Mouse (Mus musculus): ENCODE results near the gene Pak4.
"Not testable (repeated sequence)": the region's sequence is repeated elsewhere in the genome, so short reads cannot be mapped to it uniquely, and the experiment has no call there.

The Pak4 gene

GRCm38 (mm10) chr7:28561967-28562366 is 36.0 kb downstream of the Pak4 start:
- DNase-seq (ENCODE audit: low spot score): no peak

DNA sequence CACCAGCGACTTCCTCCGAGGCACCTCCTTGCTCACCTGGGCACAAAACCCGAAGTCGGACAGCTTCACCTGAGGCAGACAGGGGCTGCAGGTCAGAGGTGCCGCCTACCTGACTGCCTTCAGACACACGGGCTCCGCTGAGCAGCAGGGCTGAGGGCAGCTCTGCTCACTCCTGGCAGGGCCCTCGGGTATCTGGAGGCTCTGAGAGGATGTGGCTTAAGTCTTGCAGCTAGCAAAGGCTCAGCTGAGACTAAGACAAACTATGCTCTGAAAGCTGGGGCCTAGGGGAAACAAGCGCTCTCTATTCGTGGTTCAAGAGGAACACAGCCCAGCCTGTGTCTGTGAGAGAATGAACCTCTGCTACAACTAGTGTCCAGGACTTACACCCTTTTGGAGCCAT is 37.1 kb downstream of the Pak4 start:
- no peak for DNase-seq (ENCODE audit: low spot score)

DNA sequence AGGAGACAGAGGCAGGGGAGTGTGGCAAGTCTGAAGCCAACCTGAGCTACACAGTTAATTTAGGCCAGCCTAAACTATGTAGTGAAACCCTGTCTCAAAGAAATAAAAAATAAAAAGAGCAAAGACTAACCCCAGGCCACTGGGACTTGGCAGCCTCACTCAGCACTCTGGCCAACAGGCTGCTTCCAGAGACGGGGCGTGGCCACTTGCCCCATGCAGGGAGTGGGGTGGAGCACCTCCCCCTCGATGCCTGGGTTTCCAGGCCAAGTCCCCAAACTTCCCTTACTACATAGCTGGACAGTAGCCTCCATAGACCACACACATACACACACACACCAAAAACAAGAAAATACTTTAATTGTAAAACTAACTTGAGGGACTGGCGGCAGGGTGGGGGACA is 39.5 kb downstream of the Pak4 start:
- no peak for DNase-seq (ENCODE audit: low spot score)

DNA sequence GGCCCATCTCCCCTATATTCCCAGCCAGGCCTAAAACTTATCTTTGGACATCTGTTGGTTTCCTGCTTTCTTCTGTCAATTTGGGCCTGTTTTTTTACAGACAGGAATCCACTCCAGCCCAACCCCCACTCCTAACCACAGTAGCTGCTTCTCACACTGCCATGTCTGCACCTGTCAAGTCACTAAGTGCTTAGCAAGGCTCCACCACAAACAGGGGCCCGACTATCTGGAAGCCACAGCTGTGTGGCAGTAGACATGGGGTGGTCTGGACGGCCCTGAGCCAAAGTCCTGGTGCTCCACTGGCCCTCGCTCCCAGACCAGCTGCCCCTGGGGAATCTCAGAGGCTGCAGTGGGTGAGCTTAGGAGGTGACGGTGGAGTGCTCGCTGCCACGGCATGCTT is 40.3 kb downstream of the Pak4 start:
- DNase-seq (ENCODE audit: low spot score): no peak

DNA sequence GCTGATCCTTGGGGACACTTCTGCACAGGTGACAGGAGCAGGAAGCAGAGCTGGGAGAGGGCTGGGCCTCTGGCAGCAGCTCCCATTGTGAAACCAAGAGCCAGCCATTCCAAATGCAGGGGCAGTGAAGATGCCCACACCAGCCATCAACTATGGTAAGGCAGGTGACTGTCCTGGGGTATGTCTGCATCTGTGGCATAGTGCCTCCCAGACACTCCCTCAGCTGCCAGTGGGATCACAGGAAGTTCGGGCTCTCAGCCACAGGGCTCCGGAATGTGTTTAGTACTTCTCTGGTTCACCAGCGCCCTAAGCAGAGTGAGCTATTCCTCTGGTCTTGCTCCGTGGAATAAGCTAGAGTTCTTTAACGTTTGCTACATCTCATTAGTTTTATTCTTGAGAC is 40.9 kb downstream of the Pak4 start:
- no peak for DNase-seq (ENCODE audit: low spot score)

GRCm38 (mm10) chr7:28555939-28556535 is 41.9 kb downstream of the Pak4 start:
- no peak for DNase-seq (ENCODE audit: low spot score)

GRCm38 (mm10) chr7:28553076-28553475 is 44.9 kb downstream of the Pak4 start:
- DNase-seq (ENCODE audit: low spot score): no peak

- no peak for DNase-seq (ENCODE audit: low spot score)
Measured at GRCm38 (mm10) chr7:28547628-28548027, 50.4 kb downstream of the Pak4 start.

DNA sequence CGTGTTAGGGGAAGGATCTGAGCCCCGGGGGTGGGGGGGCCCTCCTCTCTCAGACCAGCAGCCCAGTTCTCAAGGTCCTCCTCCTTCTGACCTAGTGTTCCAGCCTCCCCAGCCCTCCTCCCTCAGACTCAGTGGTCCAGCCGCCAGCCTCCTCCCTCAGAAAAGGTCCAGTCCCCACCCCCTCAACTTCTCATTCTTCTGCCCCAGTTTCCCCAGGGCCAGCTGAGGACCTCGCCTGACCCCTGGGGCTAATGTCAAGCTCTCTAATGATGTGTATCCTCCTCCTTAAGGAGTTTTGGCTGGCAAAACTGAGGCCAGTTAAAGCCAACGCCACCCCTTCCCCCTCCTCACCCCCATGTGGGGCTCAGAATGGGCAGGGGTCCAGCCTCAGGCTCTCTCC is 50.8 kb downstream of the Pak4 start, which contains the start of gene Nccrp1:
Gene Nccrp1, minus strand, starts transcription at position 101 of the 400 bp plus-strand sequence.
- DNase-seq (ENCODE audit: low spot score): no peak

DNA sequence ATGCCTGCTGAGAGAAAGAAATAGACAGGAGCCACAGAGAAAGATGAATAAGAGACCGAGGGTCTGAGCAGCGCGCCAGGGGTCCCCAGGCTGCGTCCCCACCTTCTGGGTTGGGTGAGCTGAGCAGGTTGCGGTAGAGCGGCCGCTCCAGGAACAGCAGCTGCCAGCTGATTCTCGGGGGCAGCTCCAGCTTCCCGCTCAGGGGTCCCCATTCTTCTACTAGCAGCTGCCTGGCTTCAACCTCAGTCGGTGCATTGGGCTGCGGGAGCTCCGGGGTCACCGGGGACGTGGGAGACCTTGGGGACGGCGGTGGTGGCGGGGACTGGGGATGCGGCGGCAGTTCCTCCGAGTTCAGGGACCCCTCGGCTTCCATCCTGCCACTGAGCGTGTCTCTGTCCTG is 51.3 kb downstream of the Pak4 start:
- no peak for DNase-seq (ENCODE audit: low spot score)

- no peak for DNase-seq (ENCODE audit: low spot score)
Measured at GRCm38 (mm10) chr7:28545891-28546210, 52.1 kb downstream of the Pak4 start.

GRCm38 (mm10) chr7:28545048-28545890 is 52.7 kb downstream of the Pak4 start:
- DNase-seq (ENCODE audit: low spot score): no peak

DNA sequence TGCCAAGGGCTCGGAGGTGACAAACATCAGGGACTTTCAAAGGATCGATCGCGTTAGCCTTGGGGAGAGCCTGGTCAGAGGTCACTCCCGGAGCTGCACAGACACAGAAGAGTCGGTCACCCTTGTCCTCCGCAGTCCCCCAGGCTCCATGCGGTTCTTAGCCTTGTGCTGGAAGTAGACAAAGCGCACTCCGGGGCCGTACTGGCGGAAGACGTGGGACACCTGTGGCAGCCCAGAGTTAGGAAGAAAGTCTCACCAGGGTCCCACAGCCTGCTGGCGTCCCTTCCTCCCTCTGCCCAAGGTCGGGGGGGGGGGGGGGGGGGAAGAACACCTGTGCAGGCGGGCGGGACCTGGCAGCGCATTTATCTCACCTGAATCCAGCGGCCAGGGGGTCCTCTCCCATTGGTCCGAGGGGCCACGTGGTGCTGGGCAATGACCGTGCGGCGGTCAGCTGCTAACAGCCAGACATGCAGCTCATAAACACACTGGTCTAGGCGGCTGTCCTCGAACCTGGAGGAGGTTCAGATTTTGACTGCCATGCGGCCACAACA is 53.9 kb downstream of the Pak4 start:
- no peak for DNase-seq (ENCODE audit: low spot score)

- DNase-seq (ENCODE audit: low spot score): no peak
Measured at GRCm38 (mm10) chr7:28540526-28540925, 57.5 kb downstream of the Pak4 start, which contains the start of gene Sycn. TSS of gene Sycn (plus strand) at chr7:28540885.

- not testable (repeated sequence) for DNase-seq (ENCODE audit: low spot score)
Measured at GRCm38 (mm10) chr7:28538886-28539285, 59.1 kb downstream of the Pak4 start.

- DNase-seq (ENCODE audit: low spot score): no peak
Measured at GRCm38 (mm10) chr7:28532005-28532404, 66.0 kb downstream of the Pak4 start.

DNA sequence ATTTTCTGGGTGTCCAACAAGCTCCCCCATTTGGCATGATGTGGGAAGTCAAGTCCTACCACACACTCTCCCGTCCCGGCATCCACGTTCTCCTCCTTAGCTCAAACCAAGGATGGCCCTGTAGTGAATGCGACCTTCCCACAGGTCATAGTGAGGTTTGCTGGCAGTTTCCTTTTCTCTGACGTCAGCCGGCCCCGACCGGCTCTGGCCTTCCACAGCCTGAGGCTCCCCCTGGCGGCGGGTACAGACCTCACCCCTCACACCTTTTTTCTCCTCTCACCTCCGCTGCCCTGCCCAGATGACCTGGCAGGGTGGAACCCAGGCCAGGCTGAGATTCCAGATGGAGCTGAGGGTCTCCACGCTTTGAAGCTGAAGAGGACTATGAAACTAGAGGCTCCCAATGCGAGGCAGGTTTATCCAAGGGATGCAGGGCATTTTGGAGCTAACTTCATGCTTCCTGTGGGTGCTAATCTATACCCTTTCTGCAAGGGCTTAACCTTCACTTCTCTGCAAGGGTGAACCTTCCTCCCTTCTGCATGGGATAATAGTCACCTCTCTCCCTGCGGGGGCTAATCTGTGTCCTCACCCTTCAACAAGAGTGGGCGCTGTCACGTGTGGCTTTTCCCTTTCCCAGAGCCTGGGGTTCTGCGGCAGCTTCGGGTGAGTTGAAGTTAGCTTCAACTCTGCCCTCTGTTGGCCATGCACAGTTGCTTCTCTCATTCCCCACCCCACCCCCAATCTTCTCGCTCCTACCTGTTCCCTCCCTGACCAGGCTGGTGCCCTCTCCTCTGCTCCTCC is 69.9 kb downstream of the Pak4 start:
- peak; percentile 68 for DNase-seq (ENCODE audit: low spot score)

DNA sequence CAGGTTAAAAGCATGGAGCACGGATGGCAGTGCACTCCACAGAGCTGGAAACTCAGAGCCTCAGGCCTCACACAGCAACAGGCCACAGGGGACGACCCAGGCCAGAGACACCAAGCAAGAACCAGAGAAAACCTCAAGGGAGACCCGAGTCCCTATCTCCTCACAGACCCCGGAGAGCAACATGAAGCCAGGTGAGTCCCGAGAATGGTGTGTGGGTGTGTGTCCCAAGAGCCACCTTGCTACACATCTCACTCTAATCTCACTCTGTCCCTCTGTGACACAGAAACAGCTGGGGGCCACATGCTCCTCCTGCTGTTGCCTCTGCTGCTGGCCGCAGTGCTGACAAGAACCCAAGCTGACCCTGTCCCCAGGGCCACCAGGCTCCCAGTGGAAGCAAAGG is 75.4 kb downstream of the Pak4 start, which contains the start of gene Ifnl3:
Gene Ifnl3, plus strand, starts transcription at position 301 of the 400 bp plus-strand sequence.
- not testable (repeated sequence) for DNase-seq (ENCODE audit: low spot score)

- no peak for DNase-seq (ENCODE audit: low spot score)
Measured at GRCm38 (mm10) chr7:28511441-28511840, 86.5 kb downstream of the Pak4 start.

GRCm38 (mm10) chr7:28510405-28510974 is 87.5 kb downstream of the Pak4 start, which contains the start of gene Ifnl2:
TSS of gene Ifnl2 (minus strand) at chr7:28510455.
- DNase-seq (ENCODE audit: low spot score): not testable (repeated sequence)

GRCm38 (mm10) chr7:28509121-28509520 is 88.9 kb downstream of the Pak4 start:
- not testable (repeated sequence) for DNase-seq (ENCODE audit: low spot score)
